Mouse (Mus musculus) E14TG2a.4 (cell line): ENCODE measurements around the gene Psen1.

ENCODE experiments used
- CTCF ChIP-seq: conservative IDR thresholded peaks from 2 replicates; pipeline ENCODE4 v1.5.1; 2014; ENCODE audit warnings: low read length
- NANOG ChIP-seq: IDR thresholded peaks from 2 replicates; pipeline ENCODE4 v1.6.1; 2014; ENCODE audit warnings: borderline replicate concordance, low read length, mixed read lengths
- POU5F1 ChIP-seq: IDR thresholded peaks from 2 replicates; pipeline ENCODE4 v1.6.1; 2014; ENCODE audit warnings: low read length, borderline replicate concordance

GRCm38 (mm10) chr12:83763311-83764043 is 75.5 kb downstream of the Psen1 start, which contains the start of gene Papln:
- TF ChIP-seq CTCF = no peak
- TF ChIP-seq NANOG = no peak
- no peak for TF ChIP-seq POU5F1
